Mouse (Mus musculus): ENCODE results near the gene Pknox2. TPM values are rescaled to one million over a fixed set of nuclear protein-coding genes. Genes with fewer than 3 reads are reported as not detected.

Gene Pknox2
- 14.5 and 18.7 TPM in 2 replicates for polyA plus RNA-seq (2012; rRNA removed)
- 6.2 and 7.3 TPM in 2 replicates for polyA plus RNA-seq (2014; fragmentation: Nextera tagmentation; extraction: Ambion mirVana)

- DNase-seq (ENCODE audit: low spot score) (peak; percentile 87), ATAC-seq (ENCODE audit: low FRiP score, low read depth) (peak; percentile 82)
- Histone ChIP-seq H3K27me3 (ENCODE audit: control insufficient read depth, insufficient read depth, low read length) (peaks cover 29% of the 10 kb centered on the region), H3K4me2 (replicated peaks; ENCODE audit: low read depth, low read length, severe bottlenecking) (peak within 1 kb of the TSS; percentile 89), H3K36me3 (ENCODE audit: control insufficient read depth, insufficient read depth, low read length) (no peaks in the 10 kb centered on the region), H3K9me3 (ENCODE audit: control insufficient read depth, low read length) (no peaks in the 10 kb centered on the region), H3K9ac (ENCODE audit: low read depth, low read length, severe bottlenecking) (peak within 1 kb of the TSS; percentile 83), H3K4me1 (ENCODE audit: control insufficient read depth, insufficient read depth, low read length) (peaks cover 24% of the 10 kb centered on the region), H3K27ac (replicated peaks; ENCODE audit: low read depth, low read length) (peak within 1 kb of the TSS; percentile 90), H3K4me3 (replicated peaks; ENCODE audit: low read length) (peak within 1 kb of the TSS; percentile 69)
- WGBS: 6% methylated on average over 6 of the region's 13 CpGs
- TF ChIP-seq POLR2A (IDR thresholded peaks at IDR 0.05; ENCODE audit: borderline replicate concordance, extremely low read depth, insufficient read depth, insufficient read length): no peak
These were observed at the start of gene Pknox2 for GRCm38 (mm10) chr9:37147359-37147685. Gene Pknox2 (minus strand): TSS chr9:37147407.

GRCm38 (mm10) chr9:37188024-37188423, 40.8 kb upstream of the Pknox2 start:
- DNase-seq (ENCODE audit: low spot score) (no peak), ATAC-seq (ENCODE audit: low FRiP score, low read depth) (no peak)
- Histone ChIP-seq H3K4me2 (replicated peaks; ENCODE audit: low read depth, low read length, severe bottlenecking) (no peak overlapping the region), H3K27ac (replicated peaks; ENCODE audit: low read depth, low read length) (no peak overlapping the region), H3K9me3 (ENCODE audit: control insufficient read depth, low read length) (no peaks in the 10 kb centered on the region), H3K36me3 (ENCODE audit: control insufficient read depth, insufficient read depth, low read length) (no peaks in the 10 kb centered on the region), H3K4me1 (ENCODE audit: control insufficient read depth, insufficient read depth, low read length) (no peaks in the 10 kb centered on the region), H3K27me3 (ENCODE audit: control insufficient read depth, insufficient read depth, low read length) (no peaks in the 10 kb centered on the region), H3K4me3 (replicated peaks; ENCODE audit: low read length) (no peak overlapping the region), H3K9ac (ENCODE audit: low read depth, low read length, severe bottlenecking) (no peak overlapping the region)
- WGBS: 79% methylated on average over 3 of the region's 3 CpGs
- TF ChIP-seq POLR2A (IDR thresholded peaks at IDR 0.05; ENCODE audit: borderline replicate concordance, extremely low read depth, insufficient read depth, insufficient read length): no peak

DNA sequence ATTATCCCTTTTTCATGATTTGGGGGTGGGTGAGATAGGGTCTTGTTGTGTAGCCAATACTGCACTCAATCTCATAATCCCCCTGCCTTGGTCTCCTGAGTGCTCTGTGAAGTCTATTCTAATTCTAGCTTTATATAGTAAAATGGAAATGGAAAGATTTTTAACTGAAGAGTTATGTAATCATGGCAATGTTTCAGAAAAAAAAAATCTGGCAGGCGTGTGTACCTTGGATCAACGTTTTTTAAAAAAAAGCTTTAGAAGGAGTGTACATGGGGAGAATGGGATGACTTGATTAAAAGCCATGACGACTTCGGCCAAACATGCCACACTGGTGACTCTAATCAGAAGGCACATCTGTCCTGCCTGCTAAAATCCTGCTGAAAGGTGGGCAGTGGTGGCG, 40.2 kb upstream of the Pknox2 start:
- Histone ChIP-seq H3K9ac (ENCODE audit: low read depth, low read length, severe bottlenecking) (no peak overlapping the region), H3K27ac (replicated peaks; ENCODE audit: low read depth, low read length) (no peak overlapping the region), H3K4me2 (replicated peaks; ENCODE audit: low read depth, low read length, severe bottlenecking) (no peak overlapping the region), H3K9me3 (ENCODE audit: control insufficient read depth, low read length) (no peaks in the 10 kb centered on the region), H3K27me3 (ENCODE audit: control insufficient read depth, insufficient read depth, low read length) (no peaks in the 10 kb centered on the region), H3K36me3 (ENCODE audit: control insufficient read depth, insufficient read depth, low read length) (no peaks in the 10 kb centered on the region), H3K4me3 (replicated peaks; ENCODE audit: low read length) (no peak overlapping the region), H3K4me1 (ENCODE audit: control insufficient read depth, insufficient read depth, low read length) (no peaks in the 10 kb centered on the region)
- 69% methylated on average over 5 of the region's 5 CpGs for WGBS
- TF ChIP-seq POLR2A (IDR thresholded peaks at IDR 0.05; ENCODE audit: borderline replicate concordance, extremely low read depth, insufficient read depth, insufficient read length): no peak
- DNase-seq (ENCODE audit: low spot score): no peak
- no peak for ATAC-seq (ENCODE audit: low FRiP score, low read depth)

DNA sequence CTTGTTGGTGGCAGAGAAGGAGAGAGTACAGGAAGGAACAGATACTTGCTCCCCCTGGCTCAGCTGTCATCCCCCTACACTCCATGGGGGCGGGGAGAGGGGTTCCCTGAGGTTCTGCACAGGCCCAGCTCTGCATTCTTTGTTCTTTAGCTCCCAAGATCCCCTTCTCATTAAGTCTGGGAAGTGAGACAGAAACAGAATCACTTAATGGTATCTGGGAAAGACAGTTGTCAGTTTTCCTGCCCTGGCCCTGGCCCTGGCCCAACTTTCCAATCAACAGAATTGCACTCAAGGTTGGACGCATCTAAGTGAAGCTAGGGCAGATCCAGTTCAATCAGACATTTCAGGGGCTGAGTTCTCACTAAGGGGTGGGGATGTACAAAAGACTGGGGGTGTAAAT, 36.0 kb upstream of the Pknox2 start:
- H3K4me3 ChIP-seq (replicated peaks; ENCODE audit: low read length): no peak overlapping the region
- no peak overlapping the region for H3K4me2 ChIP-seq (replicated peaks; ENCODE audit: low read depth, low read length, severe bottlenecking)
- H3K4me1 ChIP-seq (ENCODE audit: control insufficient read depth, insufficient read depth, low read length): peaks cover 8% of the 10 kb centered on the region
- ATAC-seq (ENCODE audit: low FRiP score, low read depth) (no peak), DNase-seq (ENCODE audit: low spot score) (no peak)
- H3K9ac ChIP-seq (ENCODE audit: low read depth, low read length, severe bottlenecking): no peak overlapping the region
- H3K27me3 ChIP-seq (ENCODE audit: control insufficient read depth, insufficient read depth, low read length): 0 out of 2 replicates have a peak, but pooled peaks cover 6% of the 10 kb centered on the region
- H3K27ac ChIP-seq (replicated peaks; ENCODE audit: low read depth, low read length): no peak overlapping the region
- H3K36me3 ChIP-seq (ENCODE audit: control insufficient read depth, insufficient read depth, low read length): no peaks in the 10 kb centered on the region
- 61% methylated on average over 2 of the region's 2 CpGs for WGBS
- TF ChIP-seq POLR2A (IDR thresholded peaks at IDR 0.05; ENCODE audit: borderline replicate concordance, extremely low read depth, insufficient read depth, insufficient read length): no peak
- H3K9me3 ChIP-seq (ENCODE audit: control insufficient read depth, low read length): no peaks in the 10 kb centered on the region

GRCm38 (mm10) chr9:37181596-37181995, 34.4 kb upstream of the Pknox2 start:
- peaks cover 21% of the 10 kb centered on the region for H3K4me1 ChIP-seq (ENCODE audit: control insufficient read depth, insufficient read depth, low read length)

GRCm38 (mm10) chr9:37179596-37179995, 32.4 kb upstream of the Pknox2 start:
- Histone ChIP-seq H3K4me3 (replicated peaks; ENCODE audit: low read length) (no peak overlapping the region), H3K27me3 (ENCODE audit: control insufficient read depth, insufficient read depth, low read length) (0 out of 2 replicates have a peak, but pooled peaks cover 7% of the 10 kb centered on the region), H3K9ac (ENCODE audit: low read depth, low read length, severe bottlenecking) (no peak overlapping the region), H3K36me3 (ENCODE audit: control insufficient read depth, insufficient read depth, low read length) (no peaks in the 10 kb centered on the region), H3K27ac (replicated peaks; ENCODE audit: low read depth, low read length) (no peak overlapping the region), H3K9me3 (ENCODE audit: control insufficient read depth, low read length) (no peaks in the 10 kb centered on the region), H3K4me1 (ENCODE audit: control insufficient read depth, insufficient read depth, low read length) (peaks cover 34% of the 10 kb centered on the region), H3K4me2 (replicated peaks; ENCODE audit: low read depth, low read length, severe bottlenecking) (no peak overlapping the region)
- no peak for DNase-seq (ENCODE audit: low spot score)
- WGBS: 86% methylated on average over 4 of the region's 4 CpGs
- TF ChIP-seq POLR2A (IDR thresholded peaks at IDR 0.05; ENCODE audit: borderline replicate concordance, extremely low read depth, insufficient read depth, insufficient read length): no peak
- no peak for ATAC-seq (ENCODE audit: low FRiP score, low read depth)

More at GRCm38 (mm10) chr9:37181596-37181995, 34.4 kb upstream of the Pknox2 start:
- H3K36me3 ChIP-seq (ENCODE audit: control insufficient read depth, insufficient read depth, low read length): no peaks in the 10 kb centered on the region
- ATAC-seq (ENCODE audit: low FRiP score, low read depth) (no peak), DNase-seq (ENCODE audit: low spot score) (no peak)
- H3K9ac ChIP-seq (ENCODE audit: low read depth, low read length, severe bottlenecking): no peak overlapping the region
- H3K4me2 ChIP-seq (replicated peaks; ENCODE audit: low read depth, low read length, severe bottlenecking): no peak overlapping the region
- WGBS: 78% methylated on average over 5 of the region's 5 CpGs
- H3K27me3 ChIP-seq (ENCODE audit: control insufficient read depth, insufficient read depth, low read length): 0 out of 2 replicates have a peak, but pooled peaks cover 7% of the 10 kb centered on the region
- no peak for TF ChIP-seq POLR2A (IDR thresholded peaks at IDR 0.05; ENCODE audit: borderline replicate concordance, extremely low read depth, insufficient read depth, insufficient read length)
- H3K9me3 ChIP-seq (ENCODE audit: control insufficient read depth, low read length): no peaks in the 10 kb centered on the region
- H3K27ac ChIP-seq (replicated peaks; ENCODE audit: low read depth, low read length): no peak overlapping the region
- H3K4me3 ChIP-seq (replicated peaks; ENCODE audit: low read length): no peak overlapping the region

Data from limb, embryonic 14.5 days (tissue).